Mouse (Mus musculus): ENCODE measurements around the gene AI481877. TPM values are rescaled to one million over a fixed set of nuclear protein-coding genes. Genes with fewer than 3 reads are reported as not detected.

Gene AI481877
- total and polyA plus RNA-seq, 2 experiments from 2014 or later = not detected

DNA sequence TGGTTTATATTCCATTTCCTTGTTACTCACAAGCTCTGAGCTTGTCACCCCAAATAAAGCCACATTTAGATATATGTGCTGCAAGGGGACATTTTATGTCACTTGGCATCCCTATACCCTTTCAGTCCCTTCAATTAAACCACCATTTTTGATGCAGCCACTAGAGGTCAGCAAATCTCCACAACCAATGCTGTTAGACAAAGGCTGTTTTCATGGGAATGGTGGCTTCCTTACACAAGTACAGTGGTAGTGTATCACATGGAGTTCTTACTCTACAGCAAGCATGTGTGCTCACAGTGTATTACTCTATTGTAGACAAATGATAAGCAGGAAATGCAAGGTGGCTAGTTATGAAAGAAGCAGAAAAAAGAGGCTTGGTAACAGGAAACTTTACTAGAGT is 42.4 kb downstream of the AI481877 start:
- peak; percentile 80 for DNase-seq (ENCODE audit: low spot score)
- H3K4me2 ChIP-seq (ENCODE audit: low read depth, low read length) = no peak overlapping the region
- H3K4me1 ChIP-seq (ENCODE audit: control insufficient read depth, insufficient read depth) = no peaks in the 10 kb centered on the region
- H3K27ac ChIP-seq (ENCODE audit: low read depth) = no peak overlapping the region
- H3K27me3 ChIP-seq (ENCODE audit: control insufficient read depth, insufficient read depth, low read length) = no peaks in the 10 kb centered on the region
- H3K4me3 ChIP-seq (ENCODE audit: low read depth, low read length) = no peak overlapping the region
- no peak overlapping the region for H3K9ac ChIP-seq (replicated peaks; ENCODE audit: low read depth, low read length)
- TF ChIP-seq EP300 (IDR thresholded peaks at IDR 0.05; ENCODE audit: low read depth) = no peak
- TF ChIP-seq CTCF (IDR thresholded peaks at IDR 0.05; ENCODE audit: low read depth) = peak; percentile 99
- H3K9me3 ChIP-seq (replicated peaks; ENCODE audit: control insufficient read depth, low read length) = no peaks in the 10 kb centered on the region
- peak; percentile 79 for ATAC-seq (ENCODE audit: insufficient read depth, low read depth)
- H3K36me3 ChIP-seq (replicated peaks; ENCODE audit: control insufficient read depth, insufficient read depth, low read length) = no peaks in the 10 kb centered on the region

DNA sequence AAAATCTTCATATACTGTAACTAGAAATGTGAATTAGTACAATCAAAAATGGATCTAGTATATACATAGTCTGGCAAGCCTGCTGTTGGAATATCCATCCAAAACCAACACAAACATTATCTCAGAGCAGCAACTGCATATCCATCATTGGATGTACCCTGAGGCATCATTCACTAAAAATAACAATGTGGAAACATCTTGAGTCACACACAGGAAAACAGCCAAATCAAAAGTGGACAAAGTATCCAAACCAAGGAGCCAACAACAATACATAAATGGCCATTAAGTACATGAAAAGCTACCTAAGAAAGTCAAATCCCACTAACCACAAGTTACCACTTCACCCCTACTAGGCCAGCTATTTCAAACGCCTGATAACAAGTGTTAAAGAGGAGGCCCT is 49.4 kb downstream of the AI481877 start:
- Histone ChIP-seq H3K9me3 (replicated peaks; ENCODE audit: control insufficient read depth, low read length) (no peaks in the 10 kb centered on the region), H3K27me3 (ENCODE audit: control insufficient read depth, insufficient read depth, low read length) (no peaks in the 10 kb centered on the region), H3K4me1 (ENCODE audit: control insufficient read depth, insufficient read depth) (peaks cover 14% of the 10 kb centered on the region; the same call in 1 of the 2 replicates), H3K9ac (replicated peaks; ENCODE audit: low read depth, low read length) (no peak overlapping the region), H3K4me2 (ENCODE audit: low read depth, low read length) (no peak overlapping the region), H3K36me3 (replicated peaks; ENCODE audit: control insufficient read depth, insufficient read depth, low read length) (no peaks in the 10 kb centered on the region), H3K4me3 (ENCODE audit: low read depth, low read length) (no peak overlapping the region), H3K27ac (ENCODE audit: low read depth) (no peak overlapping the region)
- TF ChIP-seq EP300 (IDR thresholded peaks at IDR 0.05; ENCODE audit: low read depth) = no peak
- no peak for TF ChIP-seq CTCF (IDR thresholded peaks at IDR 0.05; ENCODE audit: low read depth)
- ATAC-seq (ENCODE audit: insufficient read depth, low read depth) = no peak
- WGBS = 11% methylated on average over 1 of the region's 1 CpGs
- DNase-seq (ENCODE audit: low spot score) = peak; percentile 9

DNA sequence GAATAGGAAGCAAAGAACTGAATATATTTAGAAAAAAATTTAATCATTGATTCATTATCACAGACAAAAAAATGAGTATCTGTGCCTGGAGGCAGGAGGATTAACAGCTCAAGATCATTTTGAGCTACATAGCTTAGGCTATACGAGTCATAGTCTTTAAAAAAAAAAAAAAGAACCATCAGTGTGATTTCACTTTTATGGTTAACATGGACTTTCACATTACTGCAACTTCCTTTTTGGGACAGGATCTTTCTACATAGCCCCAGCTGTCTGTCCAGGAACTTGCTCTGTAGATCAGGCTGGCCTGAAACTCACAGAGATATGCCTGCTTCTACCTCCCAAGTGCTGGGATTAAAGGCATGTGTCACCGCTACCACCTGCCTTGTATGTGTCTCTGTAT is 55.4 kb downstream of the AI481877 start:
- WGBS = 76% methylated on average over 2 of the region's 2 CpGs
- no peak overlapping the region for H3K4me2 ChIP-seq (ENCODE audit: low read depth, low read length)

DNA sequence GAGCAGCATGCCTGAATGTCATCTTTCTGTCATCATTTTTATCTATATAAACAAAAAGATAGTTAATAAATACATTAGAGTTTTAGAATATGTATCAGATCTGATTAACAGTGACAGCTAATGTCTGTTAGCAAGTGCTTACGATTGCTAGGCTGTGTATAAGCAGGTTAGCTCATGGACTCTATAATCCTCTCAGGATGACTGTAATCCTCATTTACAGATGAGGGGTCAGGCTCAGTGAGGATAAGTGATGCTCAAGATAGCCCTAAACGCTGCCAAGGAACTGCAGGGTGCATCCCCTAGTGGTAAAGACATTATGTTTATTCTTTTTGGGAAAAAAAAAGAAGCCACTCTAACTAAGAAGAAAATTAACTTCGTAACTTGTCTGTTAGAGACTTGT is 69.5 kb downstream of the AI481877 start:
- TF ChIP-seq EP300 (IDR thresholded peaks at IDR 0.05; ENCODE audit: low read depth) (no peak), CTCF (IDR thresholded peaks at IDR 0.05; ENCODE audit: low read depth) (no peak)
- Histone ChIP-seq H3K27me3 (ENCODE audit: control insufficient read depth, insufficient read depth, low read length) (no peaks in the 10 kb centered on the region), H3K27ac (ENCODE audit: low read depth) (no peak overlapping the region), H3K4me3 (ENCODE audit: low read depth, low read length) (no peak overlapping the region), H3K9me3 (replicated peaks; ENCODE audit: control insufficient read depth, low read length) (no peaks in the 10 kb centered on the region), H3K4me1 (ENCODE audit: control insufficient read depth, insufficient read depth) (no peaks in the 10 kb centered on the region), H3K9ac (replicated peaks; ENCODE audit: low read depth, low read length) (no peak overlapping the region), H3K36me3 (replicated peaks; ENCODE audit: control insufficient read depth, insufficient read depth, low read length) (no peaks in the 10 kb centered on the region), H3K4me2 (ENCODE audit: low read depth, low read length) (no peak overlapping the region)
- WGBS = 46% methylated on average over 3 of the region's 3 CpGs
- no peak for ATAC-seq (ENCODE audit: insufficient read depth, low read depth)
- DNase-seq (ENCODE audit: low spot score) = no peak

More for the DNA sequence above, 55.4 kb downstream of the AI481877 start:
- Histone ChIP-seq H3K9me3 (replicated peaks; ENCODE audit: control insufficient read depth, low read length) (no peaks in the 10 kb centered on the region), H3K27me3 (ENCODE audit: control insufficient read depth, insufficient read depth, low read length) (no peaks in the 10 kb centered on the region), H3K4me1 (ENCODE audit: control insufficient read depth, insufficient read depth) (no peaks in the 10 kb centered on the region), H3K27ac (ENCODE audit: low read depth) (no peak overlapping the region), H3K9ac (replicated peaks; ENCODE audit: low read depth, low read length) (no peak overlapping the region), H3K4me3 (ENCODE audit: low read depth, low read length) (no peak overlapping the region), H3K36me3 (replicated peaks; ENCODE audit: control insufficient read depth, insufficient read depth, low read length) (no peaks in the 10 kb centered on the region)
- TF ChIP-seq CTCF (IDR thresholded peaks at IDR 0.05; ENCODE audit: low read depth) (no peak), EP300 (IDR thresholded peaks at IDR 0.05; ENCODE audit: low read depth) (no peak)
- DNase-seq (ENCODE audit: low spot score) = no peak
- no peak for ATAC-seq (ENCODE audit: insufficient read depth, low read depth)

DNA sequence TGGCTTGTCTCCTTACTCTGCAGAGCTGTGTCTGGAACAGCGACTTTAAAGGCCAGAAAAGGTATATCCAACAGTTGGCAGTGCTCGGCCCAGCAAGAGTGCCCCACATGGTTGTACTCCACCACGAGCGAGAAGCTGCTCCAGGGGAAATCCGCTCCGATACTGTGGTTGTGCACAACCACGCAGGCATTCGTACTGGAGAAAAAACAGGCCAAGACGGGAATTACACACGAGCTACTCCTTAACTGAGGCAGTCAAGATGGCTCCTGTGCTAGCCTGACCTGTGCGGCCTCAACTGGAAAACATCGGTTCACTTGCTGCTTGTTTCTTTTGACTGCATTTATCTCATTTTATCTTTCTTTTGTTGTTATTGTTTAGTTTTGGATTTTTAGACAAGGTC is 76.3 kb downstream of the AI481877 start:
- Histone ChIP-seq H3K9me3 (replicated peaks; ENCODE audit: control insufficient read depth, low read length) (no peaks in the 10 kb centered on the region), H3K9ac (replicated peaks; ENCODE audit: low read depth, low read length) (no peak overlapping the region), H3K36me3 (replicated peaks; ENCODE audit: control insufficient read depth, insufficient read depth, low read length) (no peaks in the 10 kb centered on the region), H3K4me2 (ENCODE audit: low read depth, low read length) (no peak overlapping the region), H3K4me1 (ENCODE audit: control insufficient read depth, insufficient read depth) (no peaks in the 10 kb centered on the region), H3K4me3 (ENCODE audit: low read depth, low read length) (no peak overlapping the region), H3K27me3 (ENCODE audit: control insufficient read depth, insufficient read depth, low read length) (no peaks in the 10 kb centered on the region), H3K27ac (ENCODE audit: low read depth) (no peak overlapping the region)
- ATAC-seq (ENCODE audit: insufficient read depth, low read depth) (no peak), DNase-seq (ENCODE audit: low spot score) (no peak)
- WGBS = 77% methylated on average over 12 of the region's 12 CpGs
- TF ChIP-seq EP300 (IDR thresholded peaks at IDR 0.05; ENCODE audit: low read depth) = no peak
- TF ChIP-seq CTCF (IDR thresholded peaks at IDR 0.05; ENCODE audit: low read depth) = no peak

DNA sequence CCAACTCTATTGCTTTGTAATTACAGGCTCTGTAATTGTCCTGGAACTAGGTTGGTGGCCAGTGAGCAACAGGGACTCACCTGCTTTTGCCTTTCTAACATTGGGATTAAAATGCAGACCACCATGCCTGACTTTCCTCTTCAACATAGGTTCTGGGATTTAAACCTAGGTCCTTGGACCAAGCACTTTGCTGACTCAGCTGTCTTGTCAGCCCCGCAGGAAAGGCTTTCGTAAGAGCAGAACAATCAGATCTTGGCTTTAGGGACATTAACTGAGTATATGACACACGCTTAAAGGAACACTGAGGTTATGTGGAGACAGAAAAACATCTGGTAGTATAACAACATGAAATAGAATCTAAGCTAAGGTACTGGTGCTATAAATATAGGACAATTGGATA is 80.9 kb downstream of the AI481877 start:
- Histone ChIP-seq H3K4me3 (ENCODE audit: low read depth, low read length) (no peak overlapping the region), H3K4me2 (ENCODE audit: low read depth, low read length) (no peak overlapping the region), H3K4me1 (ENCODE audit: control insufficient read depth, insufficient read depth) (no peaks in the 10 kb centered on the region), H3K36me3 (replicated peaks; ENCODE audit: control insufficient read depth, insufficient read depth, low read length) (no peaks in the 10 kb centered on the region), H3K9me3 (replicated peaks; ENCODE audit: control insufficient read depth, low read length) (no peaks in the 10 kb centered on the region), H3K27me3 (ENCODE audit: control insufficient read depth, insufficient read depth, low read length) (no peaks in the 10 kb centered on the region), H3K9ac (replicated peaks; ENCODE audit: low read depth, low read length) (no peak overlapping the region), H3K27ac (ENCODE audit: low read depth) (no peak overlapping the region)
- no peak for ATAC-seq (ENCODE audit: insufficient read depth, low read depth)
- WGBS = 80% methylated on average over 3 of the region's 3 CpGs
- DNase-seq (ENCODE audit: low spot score) = no peak
- TF ChIP-seq CTCF (IDR thresholded peaks at IDR 0.05; ENCODE audit: low read depth) (no peak), EP300 (IDR thresholded peaks at IDR 0.05; ENCODE audit: low read depth) (no peak)
